Mouse (Mus musculus): ENCODE data around the gene Gm10392. TPM values are rescaled to one million over a fixed set of nuclear protein-coding genes. Genes with fewer than 3 reads are reported as not detected.

The Gm10392 gene
- polyA plus RNA-seq (2012; rRNA removed): not detected in 2 replicates

GRCm38 (mm10) chr11:77519043-77519442 lies at the start of gene Gm10392:
TSS of gene Gm10392 (minus strand) at chr11:77519198.

GRCm38 (mm10) chr11:77515637-77516552 lies 3.1 kb downstream of the Gm10392 start, which contains the start of gene Trp53i13:
TSS of gene Trp53i13 (minus strand) at chr11:77515980.

GRCm38 (mm10) chr11:77514832-77515636 lies 4.0 kb downstream of the Gm10392 start, which contains the start of gene Abhd15:
TSS of gene Abhd15 (plus strand) at chr11:77515121.

GRCm38 (mm10) chr11:77493512-77494343 lies 25.3 kb downstream of the Gm10392 start, which contains the start of gene Git1:
TSS of gene Git1 (plus strand) at chr11:77493562.

GRCm38 (mm10) chr11:77489591-77490235 lies 29.3 kb downstream of the Gm10392 start, which contains the start of gene Ankrd13b:
TSS of gene Ankrd13b (minus strand) at chr11:77489678.

Other genes starting within 250 kb of the Gm10392 start
- gene Coro6, start 56.8 kb downstream of the Gm10392 start, polyA plus RNA-seq (2012; rRNA removed): 1.3 and 1.6 TPM in 2 replicates
- gene Ankrd13b, start 29.5 kb downstream of the Gm10392 start, polyA plus RNA-seq (2012; rRNA removed): 36.9 and 37.0 TPM in 2 replicates
- gene Git1, start 25.6 kb downstream of the Gm10392 start, polyA plus RNA-seq (2012; rRNA removed): 84.9 and 92.0 TPM in 2 replicates
- gene Abhd15, start 4.1 kb downstream of the Gm10392 start, polyA plus RNA-seq (2012; rRNA removed): 2.2 and 2.5 TPM in 2 replicates
- gene Trp53i13, start 3.2 kb downstream of the Gm10392 start, polyA plus RNA-seq (2012; rRNA removed): 24.3 and 28.4 TPM in 2 replicates
- gene Taok1, start 88.6 kb upstream of the Gm10392 start, polyA plus RNA-seq (2012; rRNA removed): 2.3 and 2.4 TPM in 2 replicates
- 10.1 and 12.6 TPM in 2 replicates for gene Nufip2, start 167.0 kb upstream of the Gm10392 start, polyA plus RNA-seq (2012; rRNA removed)
- gene Cryba1, start 206.1 kb upstream of the Gm10392 start, polyA plus RNA-seq (2012; rRNA removed): not detected in 2 replicates
- gene Myo18a, start 244.0 kb upstream of the Gm10392 start, polyA plus RNA-seq (2012; rRNA removed): 109 and 119 TPM in 2 replicates